Mouse (Mus musculus): ENCODE measurements around the gene Dusp6.

GRCm38 (mm10) chr10:99302051-99302450, 39.0 kb downstream of the Dusp6 start:
- TF ChIP-seq HCFC1 (IDR thresholded peaks at IDR 0.05; ENCODE audit: borderline replicate concordance, insufficient read depth, low read length) (no peak), MAFK (IDR thresholded peaks at IDR 0.05; ENCODE audit: insufficient read depth, low read depth, low read length) (no peak), CHD2 (IDR thresholded peaks at IDR 0.05; ENCODE audit: low read depth, low read length) (no peak), ZC3H11A (IDR thresholded peaks at IDR 0.05; ENCODE audit: borderline replicate concordance, low read depth, low read length) (no peak), ZNF384 (IDR thresholded peaks at IDR 0.05; ENCODE audit: low read depth, low read length) (no peak)

Data from ES-E14 (cell line).